Mouse (Mus musculus) bone marrow, adult 2 months (tissue): ENCODE data around the gene Cnot1. TPM values are rescaled to one million over a fixed set of nuclear protein-coding genes. Genes with fewer than 3 reads are reported as not detected.

Experiments used
- H3K27ac ChIP-seq: fragments of 200-500 bp; 2 replicates; pipeline ENCODE4 v1.5.1; 2012; ENCODE audit warnings: low read depth, mild to moderate bottlenecking, control low read depth, inconsistent platforms, low read length; ENCODE audit not compliant: control insufficient read depth, poor library complexity, insufficient read depth
- H3K4me1 ChIP-seq: fragments of 200-500 bp; 2 replicates; pipeline ENCODE4 v1.6.1; 2011; ENCODE audit warnings: low read length; ENCODE audit not compliant: control insufficient read depth, insufficient read depth
- H3K4me3 ChIP-seq: fragments of 200-500 bp; replicated peaks from 2 replicates; pipeline ENCODE3; 2011; ENCODE audit warnings: mild to moderate bottlenecking, low read depth, low read length, control low read depth; ENCODE audit not compliant: control insufficient read depth
- CTCF ChIP-seq: fragments of 200-500 bp; IDR thresholded peaks from 2 replicates; pipeline ENCODE4 v1.5.1; 2011; ENCODE audit warnings: low read length, control low read depth; ENCODE audit not compliant: control insufficient read depth, insufficient read depth
- POLR2A ChIP-seq: fragments of 200-500 bp; IDR thresholded peaks from 2 replicates; pipeline ENCODE4 v1.6.1; 2011; ENCODE audit warnings: low read depth, mild to moderate bottlenecking, control low read depth, low read length, borderline replicate concordance; ENCODE audit not compliant: control insufficient read depth
- WGBS: fragments of 180-500 bp; shearing (Covaris S2); methylation state at CpG from one replicate; pipeline ENCODE4 v1.1.7; 2018; 5-methylcytosine and 5-hydroxymethylcytosine counted together
- polyA plus RNA-seq: library from polyadenylated mRNA; stranded (reverse); fragments of >200 nt; gene quantifications from 2 replicates; pipeline ENCODE4 v1.2.4, GENCODE M21; 2011; ENCODE audit warnings: low replicate concordance; ENCODE audit not compliant: missing spikeins, insufficient read depth, insufficient read length

Cnot1 gene
- polyA plus RNA-seq: 26.7 and 56.3 TPM in 2 replicates

DNA sequence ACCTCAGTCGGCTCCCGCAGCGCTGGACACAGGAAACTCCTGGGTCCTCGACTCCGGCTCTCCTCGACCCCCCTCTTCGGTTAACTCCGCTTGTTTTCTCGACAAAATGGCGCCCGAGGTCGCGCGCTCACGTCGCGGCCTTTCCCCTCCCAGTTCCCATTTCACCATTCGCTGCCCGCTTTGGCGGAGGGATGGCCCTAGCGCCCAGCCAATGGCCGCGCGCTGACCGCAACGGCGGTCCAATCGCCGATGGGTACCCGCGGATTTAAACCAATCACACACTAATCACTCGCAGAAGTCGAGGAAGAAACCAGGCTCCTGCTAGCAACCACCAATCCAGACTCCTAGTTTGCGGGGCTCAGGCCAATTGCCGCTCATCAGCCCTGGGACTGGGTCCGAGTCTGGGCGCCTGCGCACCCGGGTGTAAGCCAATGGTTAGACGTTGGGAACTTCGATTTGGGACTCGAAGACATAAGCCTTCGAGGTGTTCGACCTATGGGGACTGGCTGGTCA, at the start of gene Cnot1:
Cnot1 (minus strand) TSS at position 134 of the 513 bp plus-strand sequence.
- Histone ChIP-seq H3K4me1 (no peaks in the 10 kb centered on the region; the same call in 1 of the 2 replicates), H3K4me3 (peak within 1 kb of the TSS; percentile 97), H3K27ac (peak within 1 kb of the TSS; percentile 92)
- TF ChIP-seq CTCF: no peak
- peak; percentile 32; the same call in 1 of the 2 replicates for TF ChIP-seq POLR2A
- under 1% methylated on average over 44 of the region's 44 CpGs for WGBS

DNA sequence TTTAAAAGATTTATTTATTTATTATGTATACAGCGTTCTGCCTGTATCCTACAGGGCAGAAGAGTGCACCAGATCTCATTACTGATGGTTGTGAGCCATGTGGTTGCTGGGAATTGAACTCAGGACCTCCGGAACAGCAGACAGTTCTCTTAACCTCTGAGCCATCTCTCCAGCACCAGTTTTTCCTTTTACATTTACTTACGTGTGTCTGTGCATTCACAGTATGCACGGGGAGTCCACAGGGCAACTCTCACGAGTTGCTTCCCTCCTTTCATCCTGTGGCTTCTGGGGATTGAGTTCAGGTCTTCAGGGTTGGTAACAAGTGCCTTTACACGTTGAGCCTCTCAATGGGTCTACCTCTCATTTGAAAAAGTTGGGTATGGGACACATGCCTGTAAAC, 46.9 kb upstream of the Cnot1 start:
- TF ChIP-seq CTCF (no peak), POLR2A (no peak)
- Histone ChIP-seq H3K27ac (no peak overlapping the region), H3K4me3 (no peak overlapping the region), H3K4me1 (peaks cover 1% of the 10 kb centered on the region; the same call in 1 of the 2 replicates)
- WGBS: 79% methylated on average over 6 of the region's 6 CpGs

DNA sequence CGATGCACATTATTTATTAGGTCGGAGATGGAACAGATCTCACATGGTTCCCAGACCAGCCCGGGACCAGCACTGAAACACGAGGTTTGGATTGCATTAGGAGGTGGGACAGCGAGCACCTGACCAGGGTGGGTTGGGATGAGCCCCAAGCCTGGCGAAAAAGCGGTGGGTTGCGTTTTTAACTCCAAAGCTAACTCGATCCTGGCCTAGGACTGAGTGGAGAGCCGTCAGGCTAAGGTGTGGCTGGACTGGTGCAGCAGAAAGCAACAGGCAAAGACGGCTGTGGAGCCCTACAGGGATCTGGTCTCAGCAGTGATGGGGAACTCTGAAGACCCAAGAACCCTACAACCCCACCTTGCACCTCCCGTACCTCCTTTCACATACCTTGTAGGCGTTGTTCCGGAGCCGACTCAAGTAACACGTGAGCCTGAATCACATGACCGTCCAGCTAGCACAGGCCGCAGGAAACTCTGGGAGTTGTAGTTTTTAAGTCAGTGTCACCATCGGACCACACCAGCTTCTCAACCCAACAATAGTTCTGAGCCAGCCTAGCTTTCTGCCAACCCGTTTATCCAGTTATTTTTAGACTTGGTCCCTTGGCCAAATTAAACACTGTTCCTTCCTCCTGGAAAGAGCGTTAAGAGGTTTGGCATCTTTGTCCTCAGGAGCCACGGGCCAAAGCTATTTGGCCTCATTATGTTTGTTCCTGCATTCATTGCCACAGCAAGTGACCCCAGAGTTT, 46.0 kb upstream of the Cnot1 start, which contains the start of gene Slc38a7:
Slc38a7 (minus strand) TSS at position 438 of the 742 bp plus-strand sequence.
- Histone ChIP-seq H3K4me3 (peak within 1 kb of the TSS; percentile 63), H3K4me1 (peaks cover 1% of the 10 kb centered on the region; the same call in 1 of the 2 replicates), H3K27ac (peak within 1 kb of the TSS; percentile 22; the same call in 1 of the 2 replicates)
- WGBS: 16% methylated on average over 22 of the region's 22 CpGs
- TF ChIP-seq CTCF: no peak
- no peak for TF ChIP-seq POLR2A

DNA sequence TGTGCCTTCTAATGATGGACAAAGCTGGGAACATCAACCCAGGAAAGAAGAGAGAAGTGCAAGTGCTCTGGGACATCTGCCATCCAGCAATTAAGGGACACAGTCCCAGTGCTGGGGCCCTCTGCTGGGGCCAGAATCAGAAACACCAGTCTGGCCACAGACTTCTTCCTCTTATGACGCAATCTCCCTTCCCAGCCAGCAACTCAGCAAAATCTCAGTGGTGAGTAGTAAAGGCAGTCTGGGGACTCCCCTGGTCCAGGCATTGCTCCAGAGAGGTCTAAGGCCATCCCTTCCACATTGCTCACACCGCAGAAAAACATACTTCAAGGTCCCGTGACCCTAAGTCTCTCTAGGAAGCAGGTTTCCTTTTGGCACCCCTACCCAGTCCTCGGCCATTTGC, 45.0 kb upstream of the Cnot1 start:
- peaks cover 1% of the 10 kb centered on the region; the same call in 1 of the 2 replicates for H3K4me1 ChIP-seq
- 5% methylated on average over 4 of the region's 4 CpGs for WGBS
- peak overlapping the region; percentile 21 for H3K4me3 ChIP-seq
- TF ChIP-seq POLR2A (no peak), CTCF (peak; percentile 13; the same call in 1 of the 2 replicates)
- H3K27ac ChIP-seq: peak overlapping the region; percentile 22; the same call in 1 of the 2 replicates

DNA sequence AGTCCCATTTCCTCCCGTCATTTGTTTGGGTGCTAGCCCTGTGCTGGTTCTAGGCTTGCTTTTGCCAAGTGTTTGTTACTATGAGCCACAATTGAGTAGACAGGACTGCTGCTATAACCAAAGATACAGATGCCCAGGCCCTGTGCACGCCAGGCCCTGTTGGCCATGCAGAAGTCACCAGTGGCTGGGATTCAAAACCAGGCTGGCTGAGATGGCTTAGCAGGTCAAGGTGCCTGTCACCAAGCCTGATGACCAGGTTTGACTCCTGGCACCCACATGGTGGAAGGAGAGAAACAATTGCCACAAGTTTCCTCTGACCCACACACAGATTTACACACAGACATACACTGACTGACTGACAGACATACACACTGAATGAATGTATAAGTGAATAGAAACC, 43.1 kb upstream of the Cnot1 start:
- 86% methylated on average over 2 of the region's 2 CpGs for WGBS
- peaks cover 1% of the 10 kb centered on the region; the same call in 1 of the 2 replicates for H3K4me1 ChIP-seq
- TF ChIP-seq POLR2A (no peak), CTCF (no peak)
- no peak overlapping the region for H3K4me3 ChIP-seq
- no peak overlapping the region for H3K27ac ChIP-seq

DNA sequence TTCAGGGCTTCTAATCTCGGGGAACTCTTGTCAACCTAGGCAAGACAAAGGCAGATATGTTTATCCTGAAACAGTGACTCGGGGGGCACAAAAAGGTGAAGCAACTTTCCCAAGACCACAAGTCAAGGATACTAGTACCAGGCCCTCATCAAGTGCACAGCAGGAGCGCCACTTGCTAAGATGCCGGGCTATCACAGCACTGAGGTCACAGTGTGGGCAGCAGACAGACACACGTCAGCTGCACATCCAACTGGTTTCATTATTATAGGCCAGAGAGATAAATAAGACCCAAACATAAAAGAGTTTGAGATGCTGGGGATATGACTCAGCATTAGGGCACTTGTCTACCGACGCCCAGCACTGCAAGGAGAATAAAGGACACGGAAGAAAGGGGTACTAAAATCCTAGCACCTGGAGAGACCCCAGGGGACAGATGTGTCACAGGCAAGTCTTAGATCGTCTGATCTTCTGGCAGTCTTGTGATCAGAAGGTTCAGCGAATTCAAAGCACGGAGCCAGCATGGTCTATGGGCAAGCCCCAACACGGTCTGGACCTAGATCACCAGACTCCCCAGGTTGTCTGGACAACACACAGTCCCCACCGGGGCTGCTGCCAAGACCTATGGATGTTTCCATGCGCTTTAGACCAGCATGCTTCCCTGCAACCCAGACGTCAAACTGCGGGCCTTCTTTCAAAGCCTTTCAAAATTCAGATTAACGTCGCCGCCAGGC, 41.6 kb upstream of the Cnot1 start:
- TF ChIP-seq POLR2A: no peak
- no peak for TF ChIP-seq CTCF
- Histone ChIP-seq H3K27ac (no peak overlapping the region), H3K4me1 (peaks cover 1% of the 10 kb centered on the region; the same call in 1 of the 2 replicates), H3K4me3 (no peak overlapping the region)
- 84% methylated on average over 19 of the region's 19 CpGs for WGBS

DNA sequence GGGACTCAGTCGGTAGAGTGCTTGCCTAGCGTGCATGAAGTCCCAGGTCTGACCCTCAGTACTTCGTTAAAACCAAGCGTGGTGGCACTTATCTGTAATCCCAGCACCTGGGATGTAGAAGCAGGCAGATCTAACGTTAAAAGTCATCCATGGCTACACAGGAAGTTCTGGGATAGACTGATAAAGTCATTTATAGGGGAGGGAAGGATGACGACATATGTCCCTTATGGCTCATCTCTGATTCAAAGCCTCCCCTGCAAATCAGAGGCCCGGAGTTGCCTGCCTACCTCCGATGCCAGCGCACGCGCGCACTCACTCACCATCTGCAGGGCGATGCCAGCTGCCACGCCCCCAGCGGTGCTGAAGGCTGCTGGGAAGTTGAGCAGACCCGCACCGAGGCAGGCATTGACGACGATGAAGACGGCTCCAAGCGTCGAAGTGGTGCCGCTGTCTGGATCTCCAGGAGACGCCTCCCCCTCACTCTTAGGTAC, 40.8 kb upstream of the Cnot1 start:
- TF ChIP-seq POLR2A (no peak), CTCF (no peak)
- 67% methylated on average over 24 of the region's 24 CpGs for WGBS
- H3K4me3 ChIP-seq: no peak overlapping the region
- H3K27ac ChIP-seq: no peak overlapping the region
- H3K4me1 ChIP-seq: peaks cover 1% of the 10 kb centered on the region; the same call in 1 of the 2 replicates

DNA sequence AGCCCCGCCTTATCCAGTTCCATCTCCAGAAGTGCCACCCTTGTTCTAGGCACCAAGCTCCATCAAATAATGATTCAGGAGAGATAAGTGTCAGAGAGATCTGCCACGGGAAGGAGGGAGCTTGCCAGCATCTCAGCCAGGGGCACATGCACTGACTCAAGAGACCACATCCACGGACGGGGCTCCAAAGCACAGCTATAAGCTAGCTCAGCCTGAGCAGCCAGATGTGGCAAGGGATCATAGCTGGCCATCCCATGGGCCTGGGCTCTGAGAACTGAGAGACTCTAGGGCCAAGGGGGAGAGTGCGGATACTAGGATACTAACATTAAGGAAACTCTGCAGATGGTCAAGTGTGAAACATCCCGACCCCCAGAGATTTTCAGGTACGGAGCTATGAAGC, 37.8 kb upstream of the Cnot1 start:
- 82% methylated on average over 7 of the region's 7 CpGs for WGBS
- H3K27ac ChIP-seq: no peak overlapping the region
- no peak overlapping the region for H3K4me3 ChIP-seq
- H3K4me1 ChIP-seq: no peaks in the 10 kb centered on the region
- TF ChIP-seq POLR2A (no peak), CTCF (no peak)

DNA sequence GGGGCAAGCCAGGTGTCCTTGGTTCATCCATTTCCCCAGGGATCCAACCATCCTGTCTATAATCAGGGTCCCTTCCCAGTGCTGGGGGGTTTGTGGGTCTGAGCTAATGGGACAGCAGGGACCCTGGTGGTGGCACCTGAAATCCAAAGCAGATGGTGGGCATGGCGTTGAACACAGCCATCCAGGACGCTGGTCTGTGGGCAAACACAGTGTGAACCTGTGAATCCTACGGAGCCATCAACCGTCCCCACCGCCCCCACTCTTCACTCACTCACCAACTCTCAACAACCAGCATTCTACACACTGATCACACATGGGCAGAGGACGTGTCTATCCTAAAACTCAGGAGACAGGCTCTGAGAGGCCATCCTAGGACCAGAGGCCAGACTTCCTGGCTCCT, 36.7 kb upstream of the Cnot1 start:
- Histone ChIP-seq H3K27ac (no peak overlapping the region), H3K4me1 (no peaks in the 10 kb centered on the region), H3K4me3 (no peak overlapping the region)
- WGBS: 90% methylated on average over 6 of the region's 6 CpGs
- TF ChIP-seq POLR2A: no peak
- no peak for TF ChIP-seq CTCF
